In the genomic region with DNA sequence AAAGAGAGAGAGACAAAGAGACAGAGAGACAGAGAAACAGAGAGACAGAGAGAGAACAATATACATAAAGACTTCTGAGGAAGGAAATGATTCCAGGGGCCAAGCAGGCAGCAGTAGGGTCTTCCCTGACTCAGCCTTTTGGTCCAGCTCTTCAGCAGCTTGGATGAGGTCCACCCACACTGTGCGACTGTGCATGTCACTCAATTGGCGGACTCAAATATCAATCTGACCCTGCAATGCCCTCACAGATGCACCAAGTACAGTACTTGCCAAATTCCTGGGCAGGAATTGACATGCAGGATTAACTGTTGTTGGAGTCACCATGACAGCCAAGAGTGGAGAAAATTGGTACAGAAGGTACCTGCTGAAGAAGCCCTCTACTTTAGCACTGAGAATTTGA, we compare ENCODE assay signal across 17 mouse cellular contexts.
"Had no signal": no experiment of that assay in that cellular context is flagged by ENCODE, and none has a peak within 500 bp of the region (broad histone marks: within the 10 kb centered on the region; RNA-seq: fewer than 3 reads in every experiment).

No protein-coding gene starts in this region.

- H3K4me1 ChIP-seq: neural tube, embryonic 12.5 days; neural tube, embryonic 13.5 days; neural tube, embryonic 15.5 days; stomach, embryonic 15.5 days had no signal

- DNase-seq: retina, postnatal 1 day; right cerebral cortex, adult 18-20 months; right cerebral cortex, postnatal 14 days; right cerebral cortex, postnatal 25 days; right cerebral cortex, postnatal 4 days; spleen, adult 18-20 months; thymus, adult 18-20 months; thymus, adult 2 months; thymus, postnatal 14 days; thymus, postnatal 25 days; thymus, postnatal 36 days; thymus, postnatal 4 days had no signal

- H3K9ac ChIP-seq: neural tube, embryonic 12.5 days; neural tube, embryonic 13.5 days; neural tube, embryonic 15.5 days; stomach, embryonic 15.5 days had no signal

- H3K36me3 ChIP-seq: neural tube, embryonic 12.5 days; neural tube, embryonic 13.5 days; neural tube, embryonic 15.5 days; stomach, embryonic 15.5 days had no signal

- H3K4me3 ChIP-seq: neural tube, embryonic 12.5 days; neural tube, embryonic 13.5 days; neural tube, embryonic 15.5 days; stomach, embryonic 15.5 days had no signal

- H3K9me3 ChIP-seq: neural tube, embryonic 12.5 days; neural tube, embryonic 13.5 days; neural tube, embryonic 15.5 days; stomach, embryonic 15.5 days had no signal

- H3K27ac ChIP-seq: neural tube, embryonic 12.5 days; neural tube, embryonic 13.5 days; neural tube, embryonic 15.5 days; stomach, embryonic 15.5 days; stomach, postnatal 0 days had no signal

- H3K27me3 ChIP-seq: neural tube, embryonic 12.5 days; neural tube, embryonic 13.5 days; neural tube, embryonic 15.5 days; stomach, embryonic 15.5 days had no signal

- H3K4me2 ChIP-seq: neural tube, embryonic 12.5 days; neural tube, embryonic 13.5 days; neural tube, embryonic 15.5 days; stomach, embryonic 15.5 days had no signal
